Mouse (Mus musculus) hematopoietic stem cell, adult 5-6 weeks (primary cell): ENCODE results near the gene Btbd19. TPM values are rescaled to one million over a fixed set of nuclear protein-coding genes. Genes with fewer than 3 reads are reported as not detected.

Source experiments
- ATAC-seq, 2 experiments: fragments of 125-278 bp in 1 of 2; replicated peaks in 1 of 2; 2 replicates each; pipeline ENCODE4 v1.8.0; 2016 to 2017; ENCODE audit warnings: inconsistent platforms in 2 of 2, mild to moderate bottlenecking in 2 of 2, moderate number of reproducible peaks in 2 of 2, low read depth in 1 of 2, moderate TSS enrichment in 1 of 2; ENCODE audit not compliant: low FRiP score in 2 of 2, poor library complexity in 2 of 2, severe bottlenecking in 2 of 2, insufficient read depth in 1 of 2, low TSS enrichment in 1 of 2
- total RNA-seq: library from RNA; stranded (forward); fragments of 172-1452, 232-1000 nt; gene quantifications from 2 replicates; pipeline ENCODE4 v1.2.3, GENCODE M21; 2017

Gene Btbd19
- total RNA-seq, 1 experiment from 2014 or later, result 13.3 TPM

GRCm38 (mm10) chr4:117123546-117124217 is 1.8 kb downstream of the Btbd19 start:
- ATAC-seq, result no peak

GRCm38 (mm10) chr4:117122209-117122608 is 3.3 kb downstream of the Btbd19 start:
- ATAC-seq, result no peak

- peak; percentile 66 to 79 for ATAC-seq
These were observed 4.8 kb downstream of the Btbd19 start for GRCm38 (mm10) chr4:117120445-117121414.

- no peak for ATAC-seq
These were observed 5.5 kb downstream of the Btbd19 start for GRCm38 (mm10) chr4:117120052-117120444.

GRCm38 (mm10) chr4:117119636-117120035 is 5.9 kb downstream of the Btbd19 start:
- no peak for ATAC-seq

- no peak; a peak in 1 of 4 replicates for ATAC-seq
These were observed 7.6 kb downstream of the Btbd19 start for GRCm38 (mm10) chr4:117117931-117118330.

GRCm38 (mm10) chr4:117115592-117115991 is 9.9 kb downstream of the Btbd19 start:
- ATAC-seq, result no peak

- no peak for ATAC-seq
These were observed 12.3 kb downstream of the Btbd19 start for GRCm38 (mm10) chr4:117113237-117113636.

GRCm38 (mm10) chr4:117110985-117111384 is 14.5 kb downstream of the Btbd19 start:
- no peak for ATAC-seq

GRCm38 (mm10) chr4:117110249-117110648 is 15.3 kb downstream of the Btbd19 start:
- ATAC-seq, result no peak

- no peak for ATAC-seq
These were observed 16.2 kb downstream of the Btbd19 start for GRCm38 (mm10) chr4:117109330-117109729.

- no peak for ATAC-seq
These were observed 17.0 kb downstream of the Btbd19 start for GRCm38 (mm10) chr4:117108524-117108849.

GRCm38 (mm10) chr4:117107813-117108523 is 17.6 kb downstream of the Btbd19 start:
- no peak for ATAC-seq

GRCm38 (mm10) chr4:117105127-117105526 is 20.4 kb downstream of the Btbd19 start:
- ATAC-seq, result no peak

GRCm38 (mm10) chr4:117104672-117105071 is 20.9 kb downstream of the Btbd19 start:
- ATAC-seq, result no peak

GRCm38 (mm10) chr4:117101218-117101617 is 24.3 kb downstream of the Btbd19 start:
- ATAC-seq, result 0 out of 4 replicates have a peak, but pooled peaks of 1 of the 2 experiments have one; percentile 14

- no peak for ATAC-seq
These were observed 25.5 kb downstream of the Btbd19 start for GRCm38 (mm10) chr4:117100036-117100435.

GRCm38 (mm10) chr4:117098764-117099036 is 26.8 kb downstream of the Btbd19 start:
- ATAC-seq, result no peak
